Mouse (Mus musculus): ENCODE results near the gene Taldo1. TPM values are rescaled to one million over a fixed set of nuclear protein-coding genes. Genes with fewer than 3 reads are reported as not detected.

The Taldo1 gene
- polyA plus RNA-seq, 1 experiment from 2014 or later: 298 TPM

Other genes with a start within 250 kb of the Taldo1 start
- gene Rnh1, start 219.3 kb upstream of the Taldo1 start, polyA plus RNA-seq (2015; fragmentation: Nextera tagmentation; extraction: Ambion mirVana): 40.6 and 44.4 TPM in 2 replicates
- 181 and 195 TPM in 2 replicates for gene Hras, start 198.2 kb upstream of the Taldo1 start, polyA plus RNA-seq (2015; fragmentation: Nextera tagmentation; extraction: Ambion mirVana)
- 12.8 and 13.8 TPM in 2 replicates for gene Lrrc56, start 198.0 kb upstream of the Taldo1 start, polyA plus RNA-seq (2015; fragmentation: Nextera tagmentation; extraction: Ambion mirVana)
- gene Lmntd2, start 178.1 kb upstream of the Taldo1 start, polyA plus RNA-seq (2015; fragmentation: Nextera tagmentation; extraction: Ambion mirVana): 0.87 and 1.4 TPM in 2 replicates
- 24.0 and 26.3 TPM in 2 replicates for gene Rassf7, start 176.3 kb upstream of the Taldo1 start, polyA plus RNA-seq (2015; fragmentation: Nextera tagmentation; extraction: Ambion mirVana)
- 77.3 and 85.7 TPM in 2 replicates for gene Phrf1, start 163.4 kb upstream of the Taldo1 start, polyA plus RNA-seq (2015; fragmentation: Nextera tagmentation; extraction: Ambion mirVana)
- 2.1 and 4.2 TPM in 2 replicates for gene Irf7, start 125.7 kb upstream of the Taldo1 start, polyA plus RNA-seq (2015; fragmentation: Nextera tagmentation; extraction: Ambion mirVana)
- not detected in 2 replicates for gene Cdhr5, start 115.4 kb upstream of the Taldo1 start, polyA plus RNA-seq (2015; fragmentation: Nextera tagmentation; extraction: Ambion mirVana)
- 1.6 and 1.8 TPM in 2 replicates for gene Sct, start 113.1 kb upstream of the Taldo1 start, polyA plus RNA-seq (2015; fragmentation: Nextera tagmentation; extraction: Ambion mirVana)
- 0.74 and 0.96 TPM in 2 replicates for gene Drd4, start 100.2 kb upstream of the Taldo1 start, polyA plus RNA-seq (2015; fragmentation: Nextera tagmentation; extraction: Ambion mirVana)
- 224 and 234 TPM in 2 replicates for gene Deaf1, start 64.5 kb upstream of the Taldo1 start, polyA plus RNA-seq (2015; fragmentation: Nextera tagmentation; extraction: Ambion mirVana)
- gene Tmem80, start 64.5 kb upstream of the Taldo1 start, polyA plus RNA-seq (2015; fragmentation: Nextera tagmentation; extraction: Ambion mirVana): 63.0 and 63.3 TPM in 2 replicates
- 0.49 and 0.66 TPM in 2 replicates for gene Eps8l2, start 53.3 kb upstream of the Taldo1 start, polyA plus RNA-seq (2015; fragmentation: Nextera tagmentation; extraction: Ambion mirVana)
- 57.2 and 59.5 TPM in 2 replicates for gene Gatd1, start 21.9 kb downstream of the Taldo1 start, polyA plus RNA-seq (2015; fragmentation: Nextera tagmentation; extraction: Ambion mirVana)
- gene Cend1, start 37.3 kb downstream of the Taldo1 start, polyA plus RNA-seq (2015; fragmentation: Nextera tagmentation; extraction: Ambion mirVana): 111 and 113 TPM in 2 replicates
- 109 and 120 TPM in 2 replicates for gene Slc25a22, start 45.7 kb downstream of the Taldo1 start, polyA plus RNA-seq (2015; fragmentation: Nextera tagmentation; extraction: Ambion mirVana)
- 3.4 and 3.8 TPM in 2 replicates for gene Pidd1, start 51.8 kb downstream of the Taldo1 start, polyA plus RNA-seq (2015; fragmentation: Nextera tagmentation; extraction: Ambion mirVana)
- 597 and 636 TPM in 2 replicates for gene Rplp2, start 55.2 kb downstream of the Taldo1 start, polyA plus RNA-seq (2015; fragmentation: Nextera tagmentation; extraction: Ambion mirVana)
- 17.7 and 20.1 TPM in 2 replicates for gene Pnpla2, start 63.0 kb downstream of the Taldo1 start, polyA plus RNA-seq (2015; fragmentation: Nextera tagmentation; extraction: Ambion mirVana)
- 7.6 and 8.7 TPM in 2 replicates for gene Cracr2b, start 68.9 kb downstream of the Taldo1 start, polyA plus RNA-seq (2015; fragmentation: Nextera tagmentation; extraction: Ambion mirVana)
- gene Cd151, start 75.2 kb downstream of the Taldo1 start, polyA plus RNA-seq (2015; fragmentation: Nextera tagmentation; extraction: Ambion mirVana): 18.8 and 20.5 TPM in 2 replicates
- 82.4 and 83.8 TPM in 2 replicates for gene Polr2l, start 82.9 kb downstream of the Taldo1 start, polyA plus RNA-seq (2015; fragmentation: Nextera tagmentation; extraction: Ambion mirVana)
- gene Tspan4, start 83.0 kb downstream of the Taldo1 start, polyA plus RNA-seq (2015; fragmentation: Nextera tagmentation; extraction: Ambion mirVana): 49.1 and 55.3 TPM in 2 replicates
- gene Chid1, start 147.7 kb downstream of the Taldo1 start, polyA plus RNA-seq (2015; fragmentation: Nextera tagmentation; extraction: Ambion mirVana): 44.1 and 44.6 TPM in 2 replicates
- 132 and 135 TPM in 2 replicates for gene Ap2a2, start 170.0 kb downstream of the Taldo1 start, polyA plus RNA-seq (2015; fragmentation: Nextera tagmentation; extraction: Ambion mirVana)